In genomic region chr11:67135532-67135931, GRCm38 (mm10) we compare ENCODE assay signal across 23 mouse cellular contexts. TPM values are rescaled to one million over a fixed set of nuclear protein-coding genes. Genes with fewer than 3 reads are reported as not detected.
"Had no signal": no experiment of that assay in that cellular context is flagged by ENCODE, and none has a peak within 500 bp of the region (broad histone marks: within the 10 kb centered on the region; RNA-seq: fewer than 3 reads in every experiment).

No protein-coding gene starts in this region.

- H3K4me1 ChIP-seq: neural tube, embryonic 12.5 days; neural tube, embryonic 13.5 days; neural tube, embryonic 15.5 days; stomach, embryonic 15.5 days had no signal

- H3K4me2 ChIP-seq: neural tube, embryonic 12.5 days; neural tube, embryonic 13.5 days; neural tube, embryonic 15.5 days; stomach, embryonic 15.5 days had no signal

- H3K27me3 ChIP-seq: neural tube, embryonic 12.5 days; neural tube, embryonic 13.5 days; neural tube, embryonic 15.5 days; stomach, embryonic 15.5 days had no signal

- H3K36me3 ChIP-seq: neural tube, embryonic 12.5 days; neural tube, embryonic 13.5 days; neural tube, embryonic 15.5 days; stomach, embryonic 15.5 days had no signal

- H3K27ac ChIP-seq: neural tube, embryonic 12.5 days; neural tube, embryonic 13.5 days; neural tube, embryonic 15.5 days; stomach, embryonic 15.5 days; stomach, postnatal 0 days had no signal

- DNase-seq: retina, postnatal 1 day; right cerebral cortex, adult 18-20 months; right cerebral cortex, postnatal 14 days; right cerebral cortex, postnatal 25 days; right cerebral cortex, postnatal 4 days; spleen, adult 18-20 months; thymus, adult 18-20 months; thymus, adult 2 months; thymus, postnatal 14 days; thymus, postnatal 25 days; thymus, postnatal 4 days had no signal

- H3K9me3 ChIP-seq: neural tube, embryonic 12.5 days; neural tube, embryonic 13.5 days; neural tube, embryonic 15.5 days; stomach, embryonic 15.5 days had no signal

- H3K9ac ChIP-seq: neural tube, embryonic 12.5 days; neural tube, embryonic 13.5 days; neural tube, embryonic 15.5 days; stomach, embryonic 15.5 days had no signal

- H3K4me3 ChIP-seq: neural tube, embryonic 12.5 days; neural tube, embryonic 13.5 days; neural tube, embryonic 15.5 days; stomach, embryonic 15.5 days had no signal

RNA-seq across cellular contexts. Expression of gene Myh2, which starts 35.3 kb away (rescaled TPM):
- total RNA-seq: neutrophil, adult 5-6 weeks had no signal
- polyA plus RNA-seq: neural tube, embryonic 13.5 days; small intestine, adult 2 months; spleen, adult 2 months; stomach, embryonic 14.5 days; stomach, embryonic 15.5 days; testis, adult 2 months; thymus, postnatal 0 days had no signal

RNA-seq across cellular contexts. Expression of gene Myh3, which starts 57.4 kb away (rescaled TPM):
- total RNA-seq: neutrophil, adult 5-6 weeks had no signal
- polyA plus RNA-seq: spleen, adult 2 months; urinary bladder, adult 2 months had no signal
